Mouse (Mus musculus): ENCODE results near the gene Vmn1r58. TPM values are rescaled to one million over a fixed set of nuclear protein-coding genes. Genes with fewer than 3 reads are reported as not detected.

The Vmn1r58 gene
- total RNA-seq (2023) = not detected

DNA sequence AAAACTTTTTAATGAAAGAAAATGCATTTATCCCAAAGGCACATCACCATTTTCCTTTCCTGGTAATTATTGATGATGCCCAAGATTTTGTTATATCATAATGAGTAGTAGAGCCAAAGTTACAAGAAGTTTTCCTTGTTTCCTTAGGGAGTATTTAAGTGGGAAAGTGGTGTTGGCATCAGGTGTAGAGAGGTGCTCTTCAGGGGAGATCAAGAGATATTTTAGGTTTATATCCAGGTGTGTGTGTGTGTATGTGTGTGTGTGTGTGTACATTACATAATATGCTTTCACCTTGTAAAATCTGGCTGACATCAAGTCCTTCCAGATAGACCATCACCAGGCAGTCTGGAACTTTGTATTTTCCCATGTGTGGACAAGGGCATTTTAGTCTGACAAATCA lies at the start of gene Vmn1r58:
TSS of gene Vmn1r58 (minus strand) at position 101 of the 400 bp plus-strand sequence.

DNA sequence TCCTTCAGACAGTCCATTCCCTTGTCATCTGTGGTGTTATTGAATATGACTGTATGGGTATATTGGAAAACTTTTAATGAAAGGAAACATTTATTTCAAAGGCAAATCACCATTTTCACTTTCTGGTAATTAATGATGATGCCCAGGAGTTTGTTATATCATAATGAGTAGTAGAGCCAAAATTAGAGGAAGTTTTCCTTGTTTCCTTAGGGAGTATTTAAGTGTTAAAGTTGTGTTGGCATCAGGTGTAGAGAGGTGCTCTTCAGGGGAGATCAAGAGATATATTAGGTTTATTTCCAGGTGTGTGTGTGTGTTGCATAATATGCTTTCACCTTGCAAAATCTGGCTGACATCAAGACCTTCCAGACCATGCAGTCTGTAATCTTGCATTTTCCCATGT lies 43.5 kb upstream of the Vmn1r58 start, which contains the start of gene Vmn1r59:
TSS of gene Vmn1r59 (minus strand) at position 101 of the 400 bp plus-strand sequence.

Other genes starting within 250 kb of the Vmn1r58 start
- gene Vmn1r56, start 216.6 kb downstream of the Vmn1r58 start, total RNA-seq (2023) = not detected
- not detected for gene Vmn1r57, start 194.9 kb downstream of the Vmn1r58 start, total RNA-seq (2023)
- not detected for gene Gm5065, start 62.9 kb downstream of the Vmn1r58 start, total RNA-seq (2023)
- not detected for gene Nlrp2, start 62.4 kb downstream of the Vmn1r58 start, total RNA-seq (2023)
- not detected for gene Vmn1r59, start 43.4 kb upstream of the Vmn1r58 start, total RNA-seq (2023)
- not detected for gene Vmn2r28, start 80.6 kb upstream of the Vmn1r58 start, total RNA-seq (2023)
- not detected for gene Vmn1r60, start 133.9 kb upstream of the Vmn1r58 start, total RNA-seq (2023)
- gene Vmn1r61, start 199.9 kb upstream of the Vmn1r58 start, total RNA-seq (2023) = not detected

Data from CD8-positive naive resting alpha-beta T cell, adult 57 days (primary cell).